Mouse (Mus musculus) spleen, adult 18-20 months (tissue): ENCODE data around the gene Grik1.

Experiments used
- DNase-seq, 2 experiments: peaks; one replicate each; pipeline ENCODE4 v3.0.0; 2022; ENCODE audit warnings: mixed read lengths in 2 of 2

Gene Grik1

DNA sequence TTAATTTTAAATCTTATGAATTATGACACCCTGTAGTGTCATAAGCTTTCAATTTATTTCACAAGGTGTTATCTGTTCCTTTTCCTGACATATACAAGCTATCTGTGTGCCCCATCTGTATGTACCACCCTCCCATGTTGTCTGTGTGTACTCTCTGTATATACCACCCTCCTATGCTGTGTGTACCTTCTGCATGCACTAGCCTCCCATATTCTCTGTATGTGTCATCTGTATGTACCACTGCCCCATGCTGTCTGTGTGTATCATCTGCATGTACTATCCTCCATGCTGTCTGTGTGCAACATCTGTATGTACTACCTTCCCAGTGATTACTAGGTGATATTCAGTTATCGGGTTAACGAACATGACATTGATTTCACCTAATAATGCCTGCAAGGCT is 148.5 kb downstream of the Grik1 start:
- no peak for DNase-seq

DNA sequence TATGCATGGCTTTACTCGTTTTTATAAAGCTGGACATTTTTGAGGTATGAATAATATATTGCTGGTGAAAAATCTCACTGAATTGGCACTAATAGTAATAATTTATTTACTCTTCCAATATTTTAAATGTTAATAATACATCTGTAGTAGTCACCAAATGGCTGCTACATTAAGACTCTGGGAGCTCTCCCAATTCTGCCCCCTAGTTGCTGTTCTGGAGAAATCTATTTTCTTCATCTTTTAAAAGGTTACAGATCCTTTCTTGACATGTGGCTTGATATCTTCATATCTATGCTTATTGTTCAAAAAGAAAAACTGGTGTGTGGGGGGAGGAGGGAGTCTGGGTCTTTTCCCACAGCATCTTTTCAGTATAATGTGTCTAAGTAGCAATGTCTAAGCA is 151.2 kb downstream of the Grik1 start:
- no peak for DNase-seq

GRCm38 (mm10) chr16:88132919-88133318 is 157.1 kb downstream of the Grik1 start:
- DNase-seq = no peak

GRCm38 (mm10) chr16:88131103-88131502 is 159.0 kb downstream of the Grik1 start:
- DNase-seq = no peak

- DNase-seq = peak in 1 of 2 experiments; percentile 5
Measured at GRCm38 (mm10) chr16:88125098-88125497, 165.0 kb downstream of the Grik1 start.

DNA sequence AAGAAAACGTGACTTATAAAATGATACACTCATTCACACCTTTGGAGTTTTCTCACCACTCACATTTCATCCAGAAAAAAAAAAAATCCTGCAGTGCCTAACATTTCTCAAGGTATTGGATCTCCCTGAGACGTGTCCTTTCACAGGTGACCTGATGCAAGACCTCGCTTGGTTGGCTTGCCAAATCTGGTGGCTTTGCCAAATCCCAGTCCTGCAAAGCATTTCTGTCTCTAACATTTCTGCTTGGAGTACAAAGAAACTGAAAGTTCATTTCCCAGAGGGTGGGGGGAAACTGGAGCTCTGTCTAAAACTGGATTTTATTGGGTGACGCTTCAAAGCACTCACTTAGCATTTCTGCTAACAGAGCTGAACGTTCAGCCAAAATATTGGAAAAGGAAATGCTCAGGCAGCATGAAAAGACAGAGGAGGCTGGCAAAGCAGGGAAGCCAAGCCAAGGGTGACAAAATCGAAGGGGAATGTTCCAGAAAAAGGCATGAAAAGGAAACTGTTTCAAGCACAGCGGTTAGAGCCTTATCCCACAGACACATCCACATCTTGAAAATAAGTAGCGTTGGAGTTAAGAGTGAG is 177.4 kb downstream of the Grik1 start:
- no peak for DNase-seq

- no peak for DNase-seq
Measured at GRCm38 (mm10) chr16:88111459-88111858, 178.6 kb downstream of the Grik1 start.

- no peak for DNase-seq
Measured at GRCm38 (mm10) chr16:88094206-88094789, 195.8 kb downstream of the Grik1 start.

DNA sequence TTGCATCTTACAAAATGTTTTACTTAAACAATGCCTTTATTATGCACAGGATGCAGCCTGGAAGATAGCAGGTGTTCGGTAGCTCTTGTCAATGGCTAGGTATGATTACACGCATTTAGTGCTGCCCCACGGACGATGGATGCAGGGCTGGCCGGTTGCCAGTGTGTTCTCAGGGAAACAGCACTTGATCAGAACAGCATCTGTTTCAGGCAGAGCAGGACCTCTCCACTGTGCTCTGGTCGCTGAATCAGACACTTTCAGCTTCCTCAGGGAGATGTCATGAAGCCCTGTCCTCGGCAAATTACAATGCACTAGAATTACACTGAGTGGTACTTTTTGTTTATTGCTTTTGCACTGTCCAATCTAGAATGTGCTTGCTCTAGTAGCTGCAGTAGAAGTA is 202.8 kb downstream of the Grik1 start:
- DNase-seq = no peak

- no peak for DNase-seq
Measured at GRCm38 (mm10) chr16:88074716-88075115, 215.3 kb downstream of the Grik1 start.

GRCm38 (mm10) chr16:88060936-88061335 is 229.1 kb downstream of the Grik1 start:
- no peak for DNase-seq

GRCm38 (mm10) chr16:88048121-88048520 is 241.9 kb downstream of the Grik1 start:
- DNase-seq = no peak

DNA sequence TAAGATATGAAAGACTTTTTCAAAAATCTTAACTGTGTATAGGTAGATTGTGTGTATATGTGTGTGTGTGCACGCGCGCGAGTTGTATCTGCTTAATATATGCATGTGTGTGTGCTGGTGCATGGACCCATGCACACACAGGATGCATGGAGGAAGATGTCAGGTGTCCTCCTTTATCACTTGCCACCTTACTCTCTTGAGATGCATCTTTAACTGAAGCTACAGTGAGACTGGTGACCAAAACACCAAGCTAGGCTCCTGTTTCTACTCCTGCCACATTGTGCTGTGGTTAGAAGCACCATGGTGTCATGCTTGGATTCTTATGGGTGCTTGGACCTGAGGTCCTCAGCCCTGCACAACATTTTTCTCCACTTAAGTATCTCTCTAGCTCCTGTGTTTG is 245.7 kb downstream of the Grik1 start:
- DNase-seq = no peak

GRCm38 (mm10) chr16:88042458-88042857 is 247.6 kb downstream of the Grik1 start:
- DNase-seq = no peak

DNA sequence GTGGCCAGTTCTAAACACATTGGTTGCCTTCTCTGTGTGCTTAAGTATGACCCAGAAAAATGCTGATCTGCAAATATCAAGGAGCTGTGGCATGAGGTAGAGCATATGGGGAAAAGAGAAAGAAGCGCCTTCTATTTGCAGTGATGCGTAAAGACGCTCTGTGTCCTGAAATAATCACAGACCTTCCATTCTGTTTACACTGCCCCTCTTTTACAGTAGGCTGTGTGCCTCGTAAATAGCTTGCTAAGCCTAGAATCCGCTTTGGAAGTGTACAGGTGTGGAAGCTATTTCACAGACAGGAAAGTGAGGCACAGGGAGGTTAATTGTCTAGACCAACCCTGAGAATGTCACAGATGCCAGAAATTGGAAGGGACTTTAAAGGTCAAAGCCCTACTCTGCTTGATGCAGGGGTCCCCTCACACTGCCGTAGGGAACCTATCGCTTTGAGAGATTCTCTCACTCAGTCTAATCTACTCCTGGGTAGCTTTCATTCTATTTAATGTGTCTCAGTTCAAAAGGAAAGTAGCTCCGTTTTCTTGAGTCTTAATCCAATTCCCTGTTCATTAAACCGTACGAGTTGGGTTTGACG is 251.5 kb downstream of the Grik1 start:
- no peak for DNase-seq

GRCm38 (mm10) chr16:87988805-87989204 is 301.3 kb downstream of the Grik1 start:
- no peak for DNase-seq

DNA sequence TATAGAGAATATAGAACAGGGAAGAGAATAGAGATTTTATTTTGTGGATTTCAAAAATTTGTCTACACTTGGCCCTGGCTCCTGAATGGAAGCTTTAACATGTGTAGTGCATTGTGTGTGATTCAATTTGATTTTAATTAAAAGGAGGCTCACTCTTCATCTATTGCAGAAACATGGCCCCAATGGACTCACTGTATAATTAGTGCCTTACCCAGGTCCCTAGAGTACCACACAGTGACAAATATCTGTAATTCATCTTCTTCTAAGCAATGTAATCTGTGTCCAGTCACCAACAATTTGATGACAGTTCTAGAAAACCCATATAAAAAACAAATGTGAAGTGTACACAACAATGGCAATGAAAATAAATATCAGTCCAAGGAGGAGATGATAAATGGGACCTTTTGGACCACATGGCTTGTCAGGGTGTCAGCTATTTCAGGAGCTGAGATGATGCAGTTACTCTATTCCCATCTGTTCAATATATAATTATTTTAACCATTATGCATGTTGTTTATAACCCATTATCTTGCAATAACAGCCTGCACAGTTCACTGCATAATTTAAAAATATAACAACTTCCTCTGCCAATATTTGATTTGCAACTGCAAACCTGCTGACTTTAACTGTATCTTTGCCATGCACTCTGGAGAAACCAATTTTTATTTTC is 305.7 kb downstream of the Grik1 start:
- DNase-seq = no peak

DNA sequence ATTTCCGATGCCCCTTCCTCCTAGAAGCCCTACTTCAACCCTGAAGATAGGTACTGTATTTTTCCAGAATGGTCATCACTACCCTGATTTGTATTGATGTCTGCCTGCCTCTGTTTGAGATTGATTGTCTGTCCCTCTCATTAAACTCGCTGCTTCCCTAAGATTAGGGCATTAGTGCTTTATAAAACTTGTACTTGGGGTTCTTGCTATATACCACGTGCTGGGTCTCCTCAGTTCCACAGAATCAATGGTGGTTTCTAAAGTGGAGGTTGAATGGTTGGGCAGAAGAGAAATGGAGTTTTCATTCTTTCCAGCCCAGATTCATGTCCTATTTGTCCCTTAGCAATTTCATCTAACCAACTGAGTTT is 316.0 kb downstream of the Grik1 start:
- no peak for DNase-seq

GRCm38 (mm10) chr16:87973394-87974075 is 316.5 kb downstream of the Grik1 start:
- DNase-seq = no peak

- DNase-seq = no peak
Measured at GRCm38 (mm10) chr16:87971911-87972310, 318.2 kb downstream of the Grik1 start.

DNA sequence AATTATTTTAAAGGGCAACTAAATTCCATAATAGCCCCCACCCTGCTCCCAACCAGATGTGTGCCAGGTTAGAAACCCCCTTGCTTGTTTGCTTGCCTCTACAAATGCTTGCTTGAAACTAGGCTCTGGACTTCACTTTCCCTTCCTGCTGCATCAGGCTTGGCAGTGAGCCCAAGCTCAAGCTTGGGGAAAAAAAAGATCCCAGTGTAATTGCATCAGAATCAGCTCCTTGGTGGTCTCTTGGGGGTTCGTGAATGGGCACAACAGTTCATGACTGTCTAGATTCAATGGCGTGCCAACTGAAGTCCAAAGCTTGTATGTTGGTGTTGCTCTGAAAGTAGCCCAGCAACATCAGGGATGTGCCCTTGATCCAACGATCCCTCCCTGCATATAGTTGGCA is 320.1 kb downstream of the Grik1 start:
- no peak for DNase-seq

DNA sequence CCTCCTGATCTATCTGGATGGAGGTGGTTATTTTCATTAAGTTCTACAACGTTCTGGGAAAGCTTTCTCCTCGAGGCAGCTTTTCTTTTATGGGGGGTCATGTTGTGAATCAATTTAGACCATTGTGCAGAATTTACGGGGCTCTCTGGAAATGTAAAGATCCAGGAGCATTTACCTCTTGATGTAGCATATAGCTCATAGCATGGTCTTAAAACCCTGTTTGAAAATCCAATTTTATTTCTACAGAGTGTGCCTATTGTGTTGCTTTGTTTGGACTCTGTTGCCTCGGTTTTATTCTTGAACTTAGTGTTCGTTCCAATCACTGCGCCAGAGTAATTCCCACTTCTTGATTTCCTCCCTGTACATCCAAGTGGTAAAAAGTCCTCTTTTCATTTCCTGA is 328.6 kb downstream of the Grik1 start:
- DNase-seq = no peak

- DNase-seq = no peak
Measured at GRCm38 (mm10) chr16:87957449-87957848, 332.6 kb downstream of the Grik1 start.

- no peak for DNase-seq
Measured at GRCm38 (mm10) chr16:87956178-87956577, 333.9 kb downstream of the Grik1 start.
